Mouse (Mus musculus) forebrain, embryonic 11.5 days (tissue): ENCODE results near the gene Krcc1. TPM values are rescaled to one million over a fixed set of nuclear protein-coding genes. Genes with fewer than 3 reads are reported as not detected.
"Not testable (repeated sequence)": the region's sequence is repeated elsewhere in the genome, so short reads cannot be mapped to it uniquely, and the experiment has no call there.

ENCODE experiments used
- ATAC-seq: fragments of 200-750 bp; cut with Nextera tagmentation; replicated peaks from 2 replicates; pipeline ENCODE4 v1.8.0; 2017; ENCODE audit warnings: moderate TSS enrichment; ENCODE audit not compliant: low FRiP score
- DNase-seq: peaks from one replicate; pipeline ENCODE4 v3.0.0-alpha.2; 2017; ENCODE audit warnings: low spot score
- H3K27ac ChIP-seq: fragments of 300-500 bp; sonication (generic); 2 replicates; pipeline ENCODE4 v1.5.1; 2014; ENCODE audit warnings: low read depth, low read length
- H3K27me3 ChIP-seq: fragments of 300-500 bp; sonication (generic); 2 replicates; pipeline ENCODE4 v1.6.1; 2014; ENCODE audit warnings: mild to moderate bottlenecking, low read length, mixed read lengths; ENCODE audit not compliant: control insufficient read depth, insufficient read depth
- H3K36me3 ChIP-seq: fragments of 300-500 bp; sonication (generic); 2 replicates; pipeline ENCODE4 v1.6.1; 2014; ENCODE audit warnings: mild to moderate bottlenecking, low read length, moderate library complexity, mixed read lengths; ENCODE audit not compliant: control insufficient read depth, insufficient read depth
- H3K4me1 ChIP-seq: fragments of 300-500 bp; sonication (generic); replicated peaks from 2 replicates; pipeline ENCODE4 v1.6.1; 2014; ENCODE audit warnings: low read length, mixed read lengths; ENCODE audit not compliant: control insufficient read depth, insufficient read depth
- H3K4me2 ChIP-seq: fragments of 300-500 bp; sonication (generic); 2 replicates; pipeline ENCODE4 v1.6.1; 2014; ENCODE audit warnings: low read depth, mild to moderate bottlenecking, low read length, moderate library complexity, mixed read lengths; ENCODE audit not compliant: severe bottlenecking
- H3K4me3 ChIP-seq: fragments of 300-500 bp; sonication (generic); 2 replicates; pipeline ENCODE4 v1.5.1; 2014; ENCODE audit warnings: low read depth, low read length
- H3K9ac ChIP-seq: fragments of 300-500 bp; sonication (generic); 2 replicates; pipeline ENCODE4 v1.6.1; 2014; ENCODE audit warnings: low read length
- H3K9me3 ChIP-seq: fragments of 300-500 bp; sonication (generic); 2 replicates; pipeline ENCODE4 v1.6.1; 2016; ENCODE audit warnings: low read length, mixed read lengths; ENCODE audit not compliant: control insufficient read depth
- WGBS: fragments of 180-500 bp; shearing (Covaris S2); extraction: QIAGEN DNeasy Blood & Tissue Kit; methylation state at CpG from one replicate; pipeline ENCODE4 v1.1.7; 2014; 5-methylcytosine and 5-hydroxymethylcytosine counted together
- polyA plus RNA-seq: library from polyadenylated mRNA; unstranded; fragments of >200 nt; fragmentation: Nextera tagmentation; extraction: Ambion mirVana; gene quantifications from 2 replicates; pipeline ENCODE4 v1.2.1, GENCODE M21; 2014

The Krcc1 gene
- polyA plus RNA-seq, 1 experiment from 2014 or later, result 37.1 TPM

DNA sequence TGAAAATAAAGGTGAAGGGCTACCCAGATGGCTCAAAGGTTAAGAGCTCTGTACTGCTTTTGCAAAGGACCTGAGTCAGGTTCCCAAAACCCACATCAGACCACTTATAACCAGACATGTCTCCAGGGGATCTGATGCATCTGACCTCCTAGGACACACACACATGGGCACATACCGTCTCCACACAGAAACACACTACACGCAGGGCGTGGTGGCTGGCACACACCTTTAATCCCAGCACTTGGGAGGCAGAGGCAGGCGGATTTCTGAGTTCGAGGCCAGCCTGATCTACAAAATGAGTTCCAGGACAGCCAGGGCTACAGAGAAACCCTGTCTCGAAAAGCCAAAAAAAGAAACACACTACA, 1.8 kb upstream of the Krcc1 start:
- DNase-seq, ATAC-seq, H3K4me1 ChIP-seq, H3K9ac ChIP-seq, H3K27me3 ChIP-seq, H3K27ac ChIP-seq, H3K4me2 ChIP-seq, H3K9me3 ChIP-seq, H3K4me3 ChIP-seq, H3K36me3 ChIP-seq: not testable (repeated sequence)
- WGBS, result 93% methylated on average over 6 of the region's 6 CpGs

- peak overlapping the region; percentile 79 for H3K4me2 ChIP-seq
- H3K36me3 ChIP-seq, result no peaks in the 10 kb centered on the region
- peak overlapping the region; percentile 45; the same call in 1 of the 2 replicates for H3K9ac ChIP-seq
- 30% methylated on average over 14 of the region's 14 CpGs for WGBS
- H3K27me3 ChIP-seq, result no peaks in the 10 kb centered on the region
- H3K27ac ChIP-seq, result peak overlapping the region; percentile 53; the same call in 1 of the 2 replicates
- H3K9me3 ChIP-seq, result no peaks in the 10 kb centered on the region
- H3K4me1 ChIP-seq, result peaks cover 6% of the 10 kb centered on the region; the same call in 1 of the 2 replicates
- peak; percentile 68 for DNase-seq
- ATAC-seq, result peak; percentile 25
- peak overlapping the region; percentile 90 for H3K4me3 ChIP-seq
Observed at GRCm38 (mm10) chr6:71270301-71271056, 998 bp upstream of the Krcc1 start.

- peak overlapping the region; percentile 90 for H3K4me3 ChIP-seq
- peaks cover 6% of the 10 kb centered on the region; the same call in 1 of the 2 replicates for H3K4me1 ChIP-seq
- peak overlapping the region; percentile 53; the same call in 1 of the 2 replicates for H3K27ac ChIP-seq
- ATAC-seq, result peak; percentile 57
- no peaks in the 10 kb centered on the region for H3K9me3 ChIP-seq
- WGBS, result 2% methylated on average over 8 of the region's 8 CpGs
- peak overlapping the region; percentile 79 for H3K4me2 ChIP-seq
- no peaks in the 10 kb centered on the region for H3K27me3 ChIP-seq
- DNase-seq, result no peak
- peak overlapping the region; percentile 45; the same call in 1 of the 2 replicates for H3K9ac ChIP-seq
- no peaks in the 10 kb centered on the region for H3K36me3 ChIP-seq
Observed at GRCm38 (mm10) chr6:71271057-71271388, 454 bp upstream of the Krcc1 start.

DNA sequence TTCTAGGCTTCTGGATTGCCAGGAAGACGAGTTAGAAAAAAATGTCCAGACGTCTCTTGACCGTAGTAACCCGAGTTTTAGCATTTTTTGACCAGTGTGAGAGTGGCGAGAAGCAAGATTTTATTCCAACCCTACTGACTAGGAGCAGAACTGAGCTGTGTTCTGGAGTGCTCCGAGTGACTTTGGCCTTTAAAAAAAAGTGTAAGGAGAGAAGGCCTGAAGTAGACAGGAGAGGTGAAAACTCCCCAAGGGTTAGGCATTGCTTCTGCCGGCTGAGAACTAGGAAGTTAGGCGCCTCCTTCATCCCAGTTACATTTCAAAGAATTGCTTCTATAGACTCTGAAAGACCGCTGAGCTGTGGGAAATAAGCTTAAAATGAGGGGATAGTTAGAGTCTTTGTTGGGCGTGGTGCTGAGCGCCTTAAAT, 852 bp downstream of the Krcc1 start:
- H3K27me3 ChIP-seq, result no peaks in the 10 kb centered on the region
- no peak for ATAC-seq
- H3K4me1 ChIP-seq, result peaks cover 6% of the 10 kb centered on the region; the same call in 1 of the 2 replicates
- H3K27ac ChIP-seq, result peak overlapping the region; percentile 88
- under 1% methylated on average over 11 of the region's 11 CpGs for WGBS
- H3K9ac ChIP-seq, result peak overlapping the region; percentile 98
- no peaks in the 10 kb centered on the region for H3K9me3 ChIP-seq
- peak overlapping the region; percentile 79 for H3K4me2 ChIP-seq
- peak overlapping the region; percentile 90 for H3K4me3 ChIP-seq
- no peaks in the 10 kb centered on the region for H3K36me3 ChIP-seq
- no peak for DNase-seq

DNA sequence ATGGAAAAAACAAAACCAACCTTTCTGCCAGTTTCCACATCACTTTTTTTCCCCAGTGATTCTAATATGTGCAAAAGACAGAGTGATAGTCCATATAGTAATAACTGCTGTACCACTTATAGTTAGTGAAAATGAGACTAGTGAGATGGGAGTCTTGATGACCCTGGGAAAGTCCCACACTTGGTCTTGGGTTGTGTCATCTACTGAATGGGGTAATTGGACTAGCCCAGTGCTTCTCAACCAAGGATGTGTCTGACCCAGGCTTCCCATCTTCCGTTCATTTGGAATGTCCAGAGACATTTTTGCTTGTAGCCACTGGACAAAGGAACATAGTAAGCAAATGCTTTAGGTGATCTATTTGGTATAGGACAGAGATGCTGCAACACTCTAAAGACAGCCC, 2.2 kb downstream of the Krcc1 start:
- H3K27me3 ChIP-seq, result no peaks in the 10 kb centered on the region
- 100% methylated on average over 1 of the region's 1 CpGs for WGBS

DNA sequence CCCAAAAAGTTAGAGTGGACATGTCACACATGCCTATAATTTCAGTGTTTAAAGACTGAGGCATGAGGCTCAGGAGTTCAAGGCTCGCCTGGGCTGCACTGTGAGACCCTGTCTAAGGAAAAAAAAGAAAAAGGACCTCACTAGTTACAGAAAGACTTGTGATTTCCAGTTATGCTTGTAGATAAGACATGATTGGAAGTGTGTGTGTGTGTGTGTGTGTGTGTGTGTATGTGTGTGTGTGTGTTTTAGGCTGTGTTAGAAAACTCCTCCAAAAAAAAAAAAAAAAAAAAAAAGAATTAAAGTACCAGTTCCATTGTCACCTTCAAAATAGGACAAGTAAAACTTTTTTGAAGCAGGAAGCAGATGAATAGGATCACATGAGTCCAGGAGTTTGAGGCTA, 3.1 kb downstream of the Krcc1 start:
- WGBS, result 89% methylated on average over 1 of the region's 1 CpGs
- no peak for DNase-seq

More for the DNA sequence above, 2.2 kb downstream of the Krcc1 start:
- H3K9ac ChIP-seq, result no peak overlapping the region
- H3K4me1 ChIP-seq, result peaks cover 6% of the 10 kb centered on the region; the same call in 1 of the 2 replicates
- no peaks in the 10 kb centered on the region for H3K9me3 ChIP-seq
- DNase-seq, result no peak
- H3K27ac ChIP-seq, result no peak overlapping the region
- no peak for ATAC-seq
- no peak overlapping the region for H3K4me3 ChIP-seq
- H3K4me2 ChIP-seq, result no peak overlapping the region
- H3K36me3 ChIP-seq, result no peaks in the 10 kb centered on the region

DNA sequence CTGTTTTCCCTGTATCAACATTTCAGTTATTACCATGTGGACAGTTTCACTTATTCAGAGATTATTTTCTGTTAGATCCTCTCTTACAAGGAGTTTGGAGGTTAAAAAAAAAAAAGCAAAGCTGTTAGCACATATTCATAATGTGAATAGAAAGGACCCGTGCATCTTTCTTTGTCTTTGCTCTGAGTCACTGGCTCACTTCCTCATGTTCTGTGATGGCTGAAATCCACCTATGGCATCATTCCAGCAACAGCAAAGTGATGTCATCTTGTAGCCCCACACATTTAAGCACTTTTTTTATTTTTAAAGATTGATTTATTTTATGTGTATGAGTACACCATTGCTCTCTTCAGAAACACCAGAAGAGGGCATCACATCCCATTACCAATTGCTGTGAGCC, 7.9 kb downstream of the Krcc1 start:
- no peak for DNase-seq
- no peak overlapping the region for H3K4me3 ChIP-seq
- no peak overlapping the region for H3K9ac ChIP-seq
- no peaks in the 10 kb centered on the region; the same call in 1 of the 2 replicates for H3K36me3 ChIP-seq
- H3K4me1 ChIP-seq, result no peaks in the 10 kb centered on the region
- no peak for ATAC-seq
- WGBS, result 97% methylated on average over 1 of the region's 1 CpGs
- no peak overlapping the region for H3K4me2 ChIP-seq
- H3K27ac ChIP-seq, result no peak overlapping the region
- no peaks in the 10 kb centered on the region for H3K27me3 ChIP-seq
- H3K9me3 ChIP-seq, result no peaks in the 10 kb centered on the region

More for the DNA sequence above, 3.1 kb downstream of the Krcc1 start:
- Histone ChIP-seq H3K9ac (no peak overlapping the region), H3K9me3 (no peaks in the 10 kb centered on the region), H3K27ac (no peak overlapping the region), H3K4me2 (no peak overlapping the region), H3K4me1 (peaks cover 6% of the 10 kb centered on the region; the same call in 1 of the 2 replicates), H3K4me3 (no peak overlapping the region), H3K27me3 (no peaks in the 10 kb centered on the region), H3K36me3 (no peaks in the 10 kb centered on the region)
- no peak for ATAC-seq

DNA sequence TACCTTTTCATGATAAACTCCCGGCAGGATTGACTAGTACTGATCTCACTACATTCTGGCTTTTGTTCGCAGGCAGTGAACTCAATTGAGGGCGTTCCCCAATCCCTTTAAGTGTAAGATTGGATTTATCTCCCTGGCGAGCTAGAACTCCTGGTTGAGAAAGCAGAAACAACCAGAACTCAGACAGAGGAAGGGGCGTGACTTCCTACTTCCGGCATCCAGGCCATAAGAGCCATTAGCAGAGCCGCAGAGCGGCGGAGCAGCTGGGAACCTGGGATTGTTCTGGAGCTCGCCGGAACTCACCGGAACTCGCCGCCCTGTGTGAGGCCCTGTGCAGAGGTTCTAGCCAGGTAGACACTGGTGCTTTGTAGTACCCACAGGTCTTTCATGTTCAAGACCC, 22.0 kb downstream of the Krcc1 start:
- no peak overlapping the region for H3K4me3 ChIP-seq
- H3K27ac ChIP-seq, result no peak overlapping the region
- no peak overlapping the region for H3K4me2 ChIP-seq
- no peaks in the 10 kb centered on the region for H3K27me3 ChIP-seq
- H3K4me1 ChIP-seq, result no peaks in the 10 kb centered on the region
- DNase-seq (no peak), ATAC-seq (no peak)
- no peaks in the 10 kb centered on the region for H3K9me3 ChIP-seq
- 84% methylated on average over 14 of the region's 14 CpGs for whole genome bisulfite sequencing
- H3K9ac ChIP-seq, result no peak overlapping the region
- no peaks in the 10 kb centered on the region for H3K36me3 ChIP-seq

DNA sequence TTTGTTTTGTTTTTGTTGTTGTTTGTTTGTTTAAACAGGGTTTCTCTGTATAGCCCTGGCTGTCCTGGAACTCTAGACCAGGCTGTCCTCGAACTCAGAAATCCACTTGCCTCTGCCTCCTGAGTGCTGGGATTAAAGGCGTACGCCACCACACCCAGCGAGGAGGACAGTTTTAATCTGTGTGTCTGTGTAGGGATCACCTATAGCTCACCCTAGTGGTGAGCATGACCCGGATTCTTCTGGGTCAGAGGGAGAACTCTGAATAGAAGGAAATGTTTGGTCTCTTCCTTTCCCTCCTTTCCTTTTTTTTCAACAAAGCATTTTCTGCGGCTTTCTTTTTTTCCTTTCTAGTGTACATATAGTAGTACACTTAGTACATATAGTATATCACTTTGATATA, 23.8 kb downstream of the Krcc1 start:
- no peaks in the 10 kb centered on the region for H3K36me3 ChIP-seq
- H3K27me3 ChIP-seq, result no peaks in the 10 kb centered on the region
- 78% methylated on average over 6 of the region's 6 CpGs for WGBS
- no peak overlapping the region for H3K9ac ChIP-seq
- H3K4me3 ChIP-seq, result no peak overlapping the region
- no peak overlapping the region for H3K27ac ChIP-seq
- no peak overlapping the region for H3K4me2 ChIP-seq
- H3K9me3 ChIP-seq, result no peaks in the 10 kb centered on the region
- no peaks in the 10 kb centered on the region for H3K4me1 ChIP-seq
- no peak for DNase-seq
- ATAC-seq, result no peak
